Mouse (Mus musculus): Measurements from ENCODE around the gene Vsig2. TPM values are rescaled to one million over a fixed set of nuclear protein-coding genes. Genes with fewer than 3 reads are reported as not detected.

The Vsig2 gene
- polyA plus RNA-seq, 1 experiment from 2014 or later = 0.69 TPM

DNA sequence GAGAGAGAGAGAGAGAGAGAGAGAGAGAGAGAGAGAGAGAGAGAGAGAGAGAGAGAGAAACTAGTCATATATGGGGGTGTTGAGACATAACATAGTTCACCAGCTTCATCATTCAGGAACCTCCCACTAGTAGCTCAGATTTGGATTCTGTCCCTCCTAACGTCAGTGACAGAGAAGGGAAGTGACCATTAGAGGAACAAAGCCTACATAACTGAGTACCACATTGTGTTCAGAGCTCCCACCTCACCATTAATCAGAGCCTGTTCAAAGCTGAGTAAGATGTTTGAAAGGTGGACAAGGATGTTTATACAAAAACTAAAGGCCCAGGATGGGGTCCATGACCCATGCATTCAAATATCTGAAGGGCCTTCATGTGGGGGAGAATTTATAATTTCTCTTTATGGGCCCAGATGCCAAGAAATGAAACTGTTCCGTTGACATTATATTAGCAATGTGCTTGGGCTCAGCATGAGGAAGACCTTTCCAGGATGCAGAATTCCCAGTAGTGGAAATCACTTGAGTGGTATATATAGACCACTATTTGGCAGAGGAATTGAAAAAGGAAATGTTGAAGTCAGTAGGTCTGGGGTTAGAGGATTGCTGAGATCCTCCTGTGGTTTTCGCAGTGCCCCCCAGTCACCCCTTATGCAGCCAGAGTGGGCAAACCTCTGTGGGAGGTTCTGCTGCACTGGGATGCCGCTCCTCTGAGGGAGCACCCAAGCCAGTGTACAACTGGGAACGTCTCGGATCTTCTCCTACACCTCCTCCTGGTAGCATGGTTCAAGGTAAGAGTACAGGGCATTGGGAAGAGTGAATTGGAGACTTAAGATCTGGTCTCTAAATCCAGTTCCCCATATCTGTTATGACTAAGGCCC, 1.9 kb downstream of the Vsig2 start:
- peaks cover 16% of the 10 kb centered on the region for H3K4me1 ChIP-seq
- no peak overlapping the region for H3K4me2 ChIP-seq (replicated peaks)
- no peak for ATAC-seq (replicated peaks)
- WGBS = 83% methylated on average over 6 of the region's 6 CpGs
- no peaks in the 10 kb centered on the region for H3K36me3 ChIP-seq
- H3K9me3 ChIP-seq = no peaks in the 10 kb centered on the region
- peaks cover 16% of the 10 kb centered on the region for H3K27me3 ChIP-seq
- H3K9ac ChIP-seq (replicated peaks) = no peak overlapping the region
- H3K27ac ChIP-seq (replicated peaks) = no peak overlapping the region
- no peak overlapping the region for H3K4me3 ChIP-seq

DNA sequence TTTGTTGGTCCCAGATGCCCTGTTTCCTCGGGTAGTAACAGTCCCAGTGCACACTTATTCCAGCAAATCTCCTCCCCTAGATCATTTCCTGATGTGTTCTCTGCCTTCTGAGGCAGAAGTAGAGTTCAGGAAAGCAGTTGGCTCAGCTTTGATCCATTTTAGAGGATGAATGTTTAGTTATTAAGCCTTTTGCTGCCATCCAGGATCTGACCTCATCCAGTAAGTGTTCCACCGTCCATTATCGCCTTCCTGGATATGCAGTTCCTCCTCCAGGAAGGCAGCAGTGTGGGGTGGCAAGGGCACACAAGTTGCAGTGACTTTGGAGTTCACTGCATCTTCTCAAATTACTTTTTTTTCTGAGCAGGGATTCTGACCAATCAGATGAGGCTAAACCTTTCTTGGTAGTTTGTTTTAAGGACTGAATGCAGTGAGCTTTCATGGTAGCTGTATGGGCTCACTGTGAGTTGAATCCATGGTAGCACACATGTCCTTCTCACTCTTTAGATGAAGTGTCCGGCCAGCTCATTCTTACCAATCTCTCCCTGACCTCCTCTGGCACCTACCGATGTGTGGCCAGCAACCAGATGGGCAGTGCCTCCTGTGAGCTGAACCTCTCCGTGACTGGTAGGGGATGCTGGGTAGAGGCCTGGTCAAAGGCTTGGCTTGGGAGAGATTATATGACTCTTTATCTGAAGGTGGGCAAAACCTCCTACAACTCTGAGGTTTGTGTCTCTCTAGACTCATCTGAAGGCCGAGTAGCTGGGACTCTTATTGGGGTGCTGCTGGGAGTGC, 3.0 kb downstream of the Vsig2 start:
- Histone ChIP-seq H3K4me3 (no peak overlapping the region), H3K27me3 (peaks cover 24% of the 10 kb centered on the region), H3K36me3 (no peaks in the 10 kb centered on the region), H3K4me1 (peaks cover 16% of the 10 kb centered on the region), H3K9ac (replicated peaks) (no peak overlapping the region), H3K4me2 (replicated peaks) (no peak overlapping the region), H3K9me3 (no peaks in the 10 kb centered on the region), H3K27ac (replicated peaks) (no peak overlapping the region)
- ATAC-seq (replicated peaks) = no peak
- 73% methylated on average over 7 of the region's 7 CpGs for WGBS

DNA sequence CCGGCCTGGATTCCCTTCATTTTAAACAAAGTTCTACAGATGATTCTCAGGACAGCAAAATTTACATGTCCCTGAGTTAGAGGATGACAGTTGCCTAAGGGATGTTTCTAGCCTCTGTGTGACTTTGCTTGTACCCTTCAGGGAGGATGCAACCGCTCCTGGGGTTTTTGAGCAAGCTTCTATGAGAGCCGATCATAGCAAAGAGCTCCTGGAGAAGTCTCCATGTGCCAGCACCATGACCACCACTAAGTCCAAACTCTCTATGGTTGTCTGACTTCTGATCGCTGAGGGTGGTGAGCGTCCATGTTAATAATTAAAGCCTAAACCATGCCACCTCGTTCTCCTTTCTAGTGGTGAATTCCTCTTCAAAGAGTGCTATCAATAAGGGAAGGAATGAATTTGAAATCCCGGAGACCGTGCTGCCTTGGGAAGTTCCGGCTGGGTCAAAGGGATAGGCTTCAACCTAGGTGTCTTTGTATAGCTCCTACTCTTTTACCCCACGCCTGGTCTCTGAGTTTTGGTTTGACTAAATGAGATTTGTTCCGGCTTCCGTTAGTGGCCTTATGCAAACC, 4.9 kb downstream of the Vsig2 start:
- H3K4me2 ChIP-seq (replicated peaks) = peak overlapping the region; percentile 48
- 0 out of 2 replicates have a peak, but pooled peaks have one; percentile 2 for ATAC-seq (replicated peaks)
- 35% methylated on average over 12 of the region's 12 CpGs for WGBS
- no peaks in the 10 kb centered on the region for H3K36me3 ChIP-seq
- H3K9me3 ChIP-seq = no peaks in the 10 kb centered on the region
- no peak overlapping the region for H3K27ac ChIP-seq (replicated peaks)
- peak overlapping the region; percentile 33 for H3K4me3 ChIP-seq
- peaks cover 16% of the 10 kb centered on the region for H3K4me1 ChIP-seq
- peaks cover 27% of the 10 kb centered on the region for H3K27me3 ChIP-seq
- peak overlapping the region; percentile 19; the same call in 1 of the 2 replicates for H3K9ac ChIP-seq (replicated peaks)

DNA sequence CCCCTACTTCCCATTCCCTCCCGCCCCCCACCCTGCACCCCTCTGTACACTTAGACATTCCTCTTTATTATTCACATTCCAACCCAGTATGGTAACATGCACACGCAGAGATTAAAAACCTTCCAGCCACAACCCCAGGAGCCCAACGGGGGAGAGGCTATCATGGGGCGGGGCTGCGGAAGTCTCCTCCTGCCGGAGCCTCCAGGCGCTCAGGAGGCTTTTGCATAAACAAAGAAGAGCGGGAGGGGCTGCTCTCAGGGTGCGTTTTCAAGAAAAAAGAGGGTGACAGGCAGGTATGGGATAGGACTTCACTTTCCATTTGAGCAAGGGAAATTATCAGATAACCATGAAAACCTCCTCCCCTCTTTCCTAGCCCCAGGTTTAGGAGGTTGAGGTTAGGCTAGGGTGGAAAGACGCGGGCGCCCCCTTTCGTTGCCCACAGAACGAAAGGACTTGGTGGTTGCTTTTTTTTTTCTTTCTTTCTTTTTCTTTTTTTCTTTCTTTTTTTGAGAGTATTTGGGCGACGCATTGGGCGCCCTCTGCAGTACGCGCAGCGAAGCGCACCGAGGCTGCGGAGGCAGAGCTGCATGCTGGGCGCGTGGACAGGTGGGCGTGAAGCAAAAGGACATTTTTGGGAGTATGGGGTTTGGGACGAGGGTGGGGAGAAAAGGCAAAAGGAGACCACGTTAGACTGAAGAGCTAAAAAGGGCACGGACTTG, 5.6 kb downstream of the Vsig2 start:
- H3K36me3 ChIP-seq = no peaks in the 10 kb centered on the region
- H3K9ac ChIP-seq (replicated peaks) = peak overlapping the region; percentile 19; the same call in 1 of the 2 replicates
- peak overlapping the region; percentile 33 for H3K4me3 ChIP-seq
- peak overlapping the region; percentile 48 for H3K4me2 ChIP-seq (replicated peaks)
- H3K27me3 ChIP-seq = peaks cover 32% of the 10 kb centered on the region
- H3K4me1 ChIP-seq = peaks cover 16% of the 10 kb centered on the region
- no peaks in the 10 kb centered on the region for H3K9me3 ChIP-seq
- ATAC-seq (replicated peaks) = peak; percentile 62
- WGBS = under 1% methylated on average over 29 of the region's 29 CpGs
- H3K27ac ChIP-seq (replicated peaks) = no peak overlapping the region

DNA sequence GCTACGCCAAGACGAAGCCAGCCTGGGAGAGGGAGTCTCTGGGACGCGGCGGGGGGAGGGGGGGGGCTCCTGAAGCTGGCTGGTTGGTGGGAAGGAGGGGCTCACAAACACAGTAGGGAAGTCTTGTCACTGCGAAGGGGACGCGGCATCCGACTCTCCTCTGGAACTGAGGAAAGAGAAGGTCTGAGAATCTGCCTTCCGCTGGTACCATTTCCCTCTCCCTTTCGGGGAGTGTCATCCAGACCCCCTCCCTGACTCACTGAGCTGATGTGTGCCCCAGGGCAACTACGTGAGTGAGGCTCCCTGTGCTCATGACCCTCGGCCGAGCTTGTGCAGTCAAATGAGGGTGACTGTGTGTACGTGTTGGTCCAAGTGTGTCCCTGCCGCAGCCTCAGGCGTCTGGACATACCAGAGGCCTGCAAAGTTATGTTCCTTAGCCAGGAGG, 6.1 kb downstream of the Vsig2 start:
- Histone ChIP-seq H3K4me3 (peak overlapping the region; percentile 33), H3K9ac (replicated peaks) (no peak overlapping the region), H3K27ac (replicated peaks) (no peak overlapping the region), H3K36me3 (no peaks in the 10 kb centered on the region), H3K4me2 (replicated peaks) (peak overlapping the region; percentile 48), H3K9me3 (no peaks in the 10 kb centered on the region), H3K4me1 (peaks cover 16% of the 10 kb centered on the region), H3K27me3 (peaks cover 38% of the 10 kb centered on the region)
- WGBS = 9% methylated on average over 17 of the region's 17 CpGs
- peak; percentile 51 for ATAC-seq (replicated peaks)

DNA sequence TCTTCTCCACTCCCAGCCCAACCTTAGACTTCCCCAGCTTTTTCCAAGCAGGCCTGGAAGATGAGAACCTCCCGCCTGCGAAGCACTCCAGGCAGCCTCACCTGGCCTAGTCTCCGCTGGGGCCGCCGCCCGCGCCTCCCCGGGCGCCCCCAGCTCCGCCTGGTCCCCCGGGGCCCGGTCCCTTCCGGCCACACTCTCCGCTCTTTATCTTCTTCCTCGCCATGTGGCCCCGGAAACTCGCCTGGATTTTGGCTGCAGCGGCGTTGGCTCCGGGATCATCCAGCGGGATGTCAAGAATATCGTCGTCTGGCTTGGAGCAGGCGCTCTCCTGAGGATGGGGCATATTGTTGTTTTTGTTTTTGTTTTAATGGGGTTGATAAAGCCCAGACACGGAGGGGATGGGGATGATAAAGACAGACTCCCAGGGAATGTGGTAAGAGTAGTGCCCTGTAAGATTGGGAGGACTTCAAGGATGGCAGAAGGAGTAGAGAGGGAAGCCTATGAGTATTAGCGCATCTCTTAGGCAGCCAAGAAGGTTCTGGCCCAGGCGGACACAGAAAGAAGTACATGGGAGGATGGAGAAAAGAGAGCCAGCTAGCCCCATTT, 6.9 kb downstream of the Vsig2 start:
- Histone ChIP-seq H3K4me3 (no peak overlapping the region), H3K27ac (replicated peaks) (no peak overlapping the region), H3K9ac (replicated peaks) (no peak overlapping the region), H3K36me3 (no peaks in the 10 kb centered on the region), H3K27me3 (peaks cover 44% of the 10 kb centered on the region), H3K4me1 (peaks cover 16% of the 10 kb centered on the region), H3K9me3 (no peaks in the 10 kb centered on the region), H3K4me2 (replicated peaks) (no peak overlapping the region)
- 23% methylated on average over 27 of the region's 27 CpGs for WGBS
- no peak for ATAC-seq (replicated peaks)

DNA sequence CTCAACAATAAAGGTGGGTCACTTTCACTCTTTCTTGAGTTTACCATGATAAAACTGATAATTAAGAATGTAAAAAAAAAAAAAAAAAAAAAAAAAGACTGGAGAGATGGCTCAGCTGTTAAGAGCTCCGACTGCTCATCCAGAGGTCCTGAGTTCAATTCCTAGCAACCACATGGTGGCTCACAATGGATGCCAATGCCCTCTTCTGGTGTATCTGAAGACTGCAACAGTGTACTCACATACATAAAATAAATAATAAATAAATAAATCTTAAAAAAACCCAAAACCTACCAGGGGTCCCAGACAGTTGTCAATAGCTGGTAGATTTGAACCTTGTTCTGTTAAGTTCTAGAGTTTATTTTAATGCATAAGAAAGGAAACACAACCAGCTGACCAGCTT, 7.8 kb downstream of the Vsig2 start:
- no peak overlapping the region for H3K4me3 ChIP-seq
- no peak overlapping the region for H3K27ac ChIP-seq (replicated peaks)
- H3K9ac ChIP-seq (replicated peaks) = no peak overlapping the region
- H3K4me2 ChIP-seq (replicated peaks) = no peak overlapping the region
- H3K9me3 ChIP-seq = no peaks in the 10 kb centered on the region
- ATAC-seq (replicated peaks) = no peak
- H3K27me3 ChIP-seq = peaks cover 54% of the 10 kb centered on the region
- no peaks in the 10 kb centered on the region for H3K36me3 ChIP-seq
- H3K4me1 ChIP-seq = peaks cover 20% of the 10 kb centered on the region
- 93% methylated on average over 1 of the region's 1 CpGs for WGBS

DNA sequence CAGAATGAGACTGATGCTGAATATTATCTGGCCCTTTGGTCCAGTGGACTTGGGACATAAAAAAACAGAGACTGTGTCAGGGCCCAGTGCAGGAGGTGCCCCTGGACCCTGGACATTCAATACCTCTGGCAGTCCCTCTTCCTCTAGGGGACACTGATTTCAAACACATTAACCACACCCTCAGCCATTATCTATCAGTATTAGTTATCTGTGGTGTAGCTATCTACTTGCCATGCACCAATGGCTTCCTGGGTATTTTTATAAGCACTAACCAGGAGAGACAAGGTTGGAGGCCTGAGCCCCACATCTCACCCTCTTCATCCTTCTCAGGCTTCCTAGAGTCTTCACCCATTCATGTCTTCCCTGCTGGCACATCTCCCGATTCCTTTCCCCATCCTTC, 11.4 kb downstream of the Vsig2 start:
- H3K27ac ChIP-seq (replicated peaks) = no peak overlapping the region
- peaks cover 59% of the 10 kb centered on the region for H3K27me3 ChIP-seq
- H3K4me3 ChIP-seq = no peak overlapping the region
- H3K9me3 ChIP-seq = no peaks in the 10 kb centered on the region
- peaks cover 23% of the 10 kb centered on the region for H3K4me1 ChIP-seq
- H3K4me2 ChIP-seq (replicated peaks) = no peak overlapping the region
- H3K9ac ChIP-seq (replicated peaks) = no peak overlapping the region
- WGBS = 68% methylated on average over 1 of the region's 1 CpGs
- ATAC-seq (replicated peaks) = no peak
- H3K36me3 ChIP-seq = no peaks in the 10 kb centered on the region

DNA sequence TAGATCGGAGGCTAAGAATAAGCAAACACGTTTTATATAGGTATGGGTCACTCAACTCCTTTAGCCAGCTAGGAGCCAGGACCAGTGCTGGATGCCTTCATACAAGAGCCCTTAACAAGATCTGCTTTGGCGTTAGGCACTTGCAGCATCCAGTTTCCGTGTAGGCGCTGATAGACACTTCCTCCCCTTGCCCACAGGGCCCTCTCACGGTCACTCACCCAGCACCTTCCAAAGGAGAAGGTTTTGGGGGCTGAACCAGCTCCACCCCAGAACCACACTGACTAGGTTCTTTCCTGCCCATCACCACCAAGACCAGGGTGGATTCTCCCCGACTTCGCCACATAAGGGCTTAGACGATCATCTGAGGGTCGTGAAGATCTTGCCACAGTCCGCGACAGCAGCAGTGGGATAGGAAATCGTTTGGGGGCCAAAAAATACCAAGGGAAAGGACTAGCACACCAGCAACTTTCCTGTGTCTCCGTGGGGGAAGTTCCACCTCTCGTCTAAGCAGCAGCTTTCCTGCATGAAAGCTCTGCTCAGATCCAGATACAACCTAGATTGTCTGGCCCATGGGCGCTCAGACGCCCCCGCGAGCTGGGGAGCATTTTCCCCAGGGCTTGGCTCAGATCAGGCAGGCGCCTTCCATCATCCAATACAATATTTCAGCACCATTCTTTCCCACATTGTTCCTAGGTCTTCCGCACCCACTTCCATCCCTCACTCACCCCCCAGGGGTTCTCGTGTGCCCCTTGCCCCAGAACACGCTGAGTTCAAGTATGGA, 12.9 kb downstream of the Vsig2 start:
- peaks cover 46% of the 10 kb centered on the region for H3K27me3 ChIP-seq

DNA sequence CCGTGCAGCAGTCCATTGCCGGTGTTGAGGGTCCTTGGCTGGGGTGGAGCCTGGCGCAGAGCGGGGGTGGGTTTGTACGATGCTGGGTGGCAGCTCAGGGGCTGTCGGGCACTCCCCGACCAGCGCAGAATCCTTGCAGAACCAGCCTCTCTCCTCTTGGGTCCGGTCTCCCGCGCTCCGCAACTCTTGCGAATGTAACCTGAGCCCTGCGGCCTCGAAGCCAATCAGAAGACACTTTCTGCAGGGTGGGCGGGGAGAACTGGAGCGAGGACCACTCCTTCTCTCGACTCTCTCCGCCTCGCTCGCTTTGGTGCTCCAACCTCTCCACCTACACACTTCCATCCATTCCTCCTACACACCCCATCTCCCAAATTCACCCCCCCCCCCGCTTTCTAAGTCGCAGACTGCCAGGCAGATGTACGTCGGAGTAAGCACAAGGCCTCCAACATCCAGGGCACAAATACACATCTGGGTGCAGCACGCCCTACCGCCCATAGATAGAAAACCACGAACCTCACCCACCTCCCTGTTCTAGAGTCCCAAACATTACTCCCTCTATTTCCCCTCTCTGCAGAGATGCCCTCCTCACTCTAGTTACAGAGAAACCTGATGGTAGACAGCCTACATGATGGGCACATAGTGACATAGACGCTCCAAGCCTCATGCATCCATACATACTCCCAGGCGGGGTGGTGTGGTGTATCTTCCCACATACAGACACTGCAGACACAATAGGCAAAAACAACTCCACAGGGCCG, 13.7 kb downstream of the Vsig2 start, which contains the start of gene Nrgn:
Gene Nrgn (minus strand): TSS at position 369 of the 758 bp plus-strand sequence.
- Histone ChIP-seq H3K4me3 (peak within 1 kb of the TSS; percentile 49), H3K4me2 (replicated peaks) (peak within 1 kb of the TSS; percentile 98), H3K4me1 (peaks cover 21% of the 10 kb centered on the region), H3K27me3 (peaks cover 46% of the 10 kb centered on the region), H3K9ac (replicated peaks) (peak within 1 kb of the TSS; percentile 41), H3K36me3 (no peaks in the 10 kb centered on the region), H3K9me3 (no peaks in the 10 kb centered on the region), H3K27ac (replicated peaks) (no peak within 1 kb of the TSS)
- ATAC-seq (replicated peaks) = peak; percentile 93
- WGBS = 4% methylated on average over 31 of the region's 31 CpGs

More for the DNA sequence above, 12.9 kb downstream of the Vsig2 start:
- Histone ChIP-seq H3K9me3 (no peaks in the 10 kb centered on the region), H3K9ac (replicated peaks) (peak overlapping the region; percentile 41), H3K27ac (replicated peaks) (no peak overlapping the region), H3K4me2 (replicated peaks) (peak overlapping the region; percentile 98), H3K36me3 (no peaks in the 10 kb centered on the region), H3K4me1 (peaks cover 21% of the 10 kb centered on the region), H3K4me3 (peak overlapping the region; percentile 49)
- peak; percentile 17 for ATAC-seq (replicated peaks)
- WGBS = 3% methylated on average over 23 of the region's 23 CpGs

Measured in forebrain, embryonic 15.5 days (tissue).